Mouse (Mus musculus) lung, postnatal 0 days (tissue): ENCODE measurements around the gene Olfr91. TPM values are rescaled to one million over a fixed set of nuclear protein-coding genes. Genes with fewer than 3 reads are reported as not detected.

Experiments
- ATAC-seq: fragments of 200-750 bp; cut with Nextera tagmentation; 2 replicates; pipeline ENCODE4 v1.8.0; 2017; ENCODE audit warnings: moderate library complexity
- DNase-seq: peaks from one replicate; pipeline ENCODE4 v3.0.0-alpha.2; 2016; ENCODE audit warnings: low spot score
- H3K27ac ChIP-seq: fragments of 300-500 bp; sonication (generic); 2 replicates; pipeline ENCODE4 v1.5.1; 2014; ENCODE audit warnings: antibody characterized with exemption, mild to moderate bottlenecking, low read length, mixed read lengths
- H3K27me3 ChIP-seq: fragments of 300-500 bp; sonication (generic); replicated peaks from 2 replicates; pipeline ENCODE4 v1.6.1; 2014; ENCODE audit warnings: low read length, mixed read lengths; ENCODE audit not compliant: insufficient read depth
- H3K36me3 ChIP-seq: fragments of 300-500 bp; sonication (generic); 2 replicates; pipeline ENCODE4 v1.6.1; 2014; ENCODE audit warnings: low read length, mixed read lengths; ENCODE audit not compliant: insufficient read depth
- H3K4me1 ChIP-seq: fragments of 300-500 bp; sonication (generic); 2 replicates; pipeline ENCODE4 v1.6.1; 2014; ENCODE audit warnings: antibody characterized with exemption, low read depth, low read length, mixed read lengths; ENCODE audit not compliant: insufficient read depth
- H3K4me2 ChIP-seq: fragments of 300-500 bp; sonication (generic); replicated peaks from 2 replicates; pipeline ENCODE4 v1.6.1; 2014; ENCODE audit warnings: low read depth, mild to moderate bottlenecking, low read length, moderate library complexity, mixed read lengths
- H3K4me3 ChIP-seq: fragments of 300-500 bp; sonication (generic); 2 replicates; pipeline ENCODE4 v1.5.1; 2014; ENCODE audit warnings: low read depth, low read length
- H3K9ac ChIP-seq: fragments of 300-500 bp; sonication (generic); replicated peaks from 2 replicates; pipeline ENCODE4 v1.6.1; 2014; ENCODE audit warnings: low read depth, mild to moderate bottlenecking
- H3K9me3 ChIP-seq: fragments of 300-500 bp; sonication (generic); 2 replicates; pipeline ENCODE4 v1.6.1; 2016; ENCODE audit warnings: low read length, mixed read lengths
- CTCF ChIP-seq: IDR thresholded peaks from 2 replicates; pipeline ENCODE4 v1.5.1; 2016; ENCODE audit warnings: antibody characterized with exemption, mild to moderate bottlenecking
- EP300 ChIP-seq: IDR thresholded peaks from 2 replicates; pipeline ENCODE4 v1.6.1; 2016; ENCODE audit warnings: antibody characterized with exemption, mild to moderate bottlenecking, control low read depth
- WGBS: fragments of 180-500 bp; shearing (Covaris S2); extraction: QIAGEN DNeasy Blood & Tissue Kit; methylation state at CpG from one replicate; pipeline ENCODE4 v1.1.7; 2014; 5-methylcytosine and 5-hydroxymethylcytosine counted together
- polyA plus RNA-seq: library from polyadenylated mRNA; unstranded; fragments of >200 nt; fragmentation: Nextera tagmentation; extraction: Ambion mirVana; gene quantifications from 2 replicates; pipeline ENCODE4 v1.2.1, GENCODE M21; 2015

Gene Olfr91
- polyA plus RNA-seq, 1 experiment from 2014 or later, result not detected

DNA sequence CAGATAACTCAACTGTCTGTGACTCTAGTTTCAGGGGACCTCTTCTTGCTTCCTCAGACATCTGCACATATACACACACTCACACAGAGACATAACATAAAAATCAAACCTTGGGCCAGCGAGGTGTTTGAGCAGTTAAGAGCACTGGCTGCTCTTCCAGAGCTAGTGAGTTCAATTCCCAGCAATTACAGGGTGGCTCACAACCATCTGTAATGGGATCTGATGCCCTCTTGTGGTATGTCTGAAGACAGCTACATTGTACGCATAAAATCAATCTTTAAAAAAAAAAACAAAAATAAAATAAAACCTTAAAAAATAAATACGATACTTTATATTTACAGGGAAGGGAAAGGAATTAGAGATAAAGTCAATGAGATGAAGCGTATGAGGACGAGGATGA, 13.4 kb downstream of the Olfr91 start:
- Histone ChIP-seq H3K9me3 (no peaks in the 10 kb centered on the region), H3K4me2 (no peak overlapping the region), H3K27ac (no peak overlapping the region), H3K4me1 (no peaks in the 10 kb centered on the region), H3K27me3 (no peaks in the 10 kb centered on the region), H3K36me3 (no peaks in the 10 kb centered on the region), H3K9ac (no peak overlapping the region), H3K4me3 (no peak overlapping the region)
- ATAC-seq (no peak), DNase-seq (no peak)
- TF ChIP-seq EP300, result no peak
- peak; percentile 42 for TF ChIP-seq CTCF
- 62% methylated on average over 5 of the region's 5 CpGs for WGBS

GRCm38 (mm10) chr17:37083327-37083726, 14.8 kb downstream of the Olfr91 start:
- H3K36me3 ChIP-seq, result no peaks in the 10 kb centered on the region
- H3K4me3 ChIP-seq, result no peak overlapping the region
- no peak overlapping the region for H3K9ac ChIP-seq
- WGBS, result 5% methylated on average over 7 of the region's 8 CpGs
- DNase-seq, result peak; percentile 92
- TF ChIP-seq CTCF, result peak; percentile 95
- TF ChIP-seq EP300, result no peak
- H3K4me1 ChIP-seq, result no peaks in the 10 kb centered on the region; the same call in 1 of the 2 replicates
- H3K9me3 ChIP-seq, result no peaks in the 10 kb centered on the region
- peak; percentile 70 for ATAC-seq
- H3K4me2 ChIP-seq, result no peak overlapping the region
- no peak overlapping the region for H3K27ac ChIP-seq
- no peaks in the 10 kb centered on the region for H3K27me3 ChIP-seq

- 86% methylated on average over 4 of the region's 4 CpGs for WGBS
- TF ChIP-seq CTCF (no peak), EP300 (no peak)
- H3K27ac ChIP-seq, result no peak overlapping the region
- no peaks in the 10 kb centered on the region for H3K27me3 ChIP-seq
- H3K36me3 ChIP-seq, result no peaks in the 10 kb centered on the region
- no peaks in the 10 kb centered on the region; the same call in 1 of the 2 replicates for H3K4me1 ChIP-seq
- no peak overlapping the region for H3K4me3 ChIP-seq
- no peak overlapping the region for H3K4me2 ChIP-seq
- DNase-seq (no peak), ATAC-seq (no peak)
- no peak overlapping the region for H3K9ac ChIP-seq
- no peaks in the 10 kb centered on the region for H3K9me3 ChIP-seq
Measured at GRCm38 (mm10) chr17:37081659-37082058, 16.4 kb downstream of the Olfr91 start.

DNA sequence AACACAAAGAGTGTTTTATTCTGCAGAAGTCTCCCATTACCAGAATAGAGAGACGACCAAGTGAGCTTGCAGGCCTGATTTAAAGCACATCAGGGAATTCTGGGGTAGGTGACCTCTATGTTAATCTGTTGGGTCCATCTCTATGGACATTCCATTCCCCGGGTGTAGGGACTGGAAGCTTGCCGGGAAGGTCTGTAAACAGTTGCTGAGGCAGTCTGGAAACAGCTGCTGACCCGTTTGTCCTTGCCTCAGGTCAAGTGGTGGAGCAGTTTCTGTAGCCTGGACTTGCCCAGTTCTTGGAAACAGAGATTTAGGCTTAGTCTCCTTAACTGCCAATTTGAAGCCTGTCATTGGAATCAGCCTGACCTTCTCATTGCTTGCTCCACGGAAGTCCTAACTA, 18.0 kb downstream of the Olfr91 start:
- no peak overlapping the region for H3K27ac ChIP-seq
- no peak overlapping the region for H3K4me2 ChIP-seq
- H3K36me3 ChIP-seq, result no peaks in the 10 kb centered on the region
- H3K9ac ChIP-seq, result no peak overlapping the region
- no peak overlapping the region for H3K4me3 ChIP-seq
- WGBS, result 12% methylated on average over 5 of the region's 5 CpGs
- ATAC-seq (peak; percentile 60), DNase-seq (peak; percentile 40)
- H3K27me3 ChIP-seq, result no peaks in the 10 kb centered on the region
- TF ChIP-seq EP300 (no peak), CTCF (no peak)
- no peaks in the 10 kb centered on the region; the same call in 1 of the 2 replicates for H3K4me1 ChIP-seq
- H3K9me3 ChIP-seq, result no peaks in the 10 kb centered on the region

GRCm38 (mm10) chr17:37078990-37079389, 19.1 kb downstream of the Olfr91 start:
- Histone ChIP-seq H3K9ac (no peak overlapping the region), H3K4me1 (no peaks in the 10 kb centered on the region; the same call in 1 of the 2 replicates), H3K27me3 (no peaks in the 10 kb centered on the region), H3K4me2 (no peak overlapping the region), H3K9me3 (no peaks in the 10 kb centered on the region), H3K27ac (no peak overlapping the region), H3K4me3 (no peak overlapping the region), H3K36me3 (no peaks in the 10 kb centered on the region)
- no peak for ATAC-seq
- WGBS, result 30% methylated on average over 2 of the region's 2 CpGs
- no peak for DNase-seq
- TF ChIP-seq CTCF (no peak), EP300 (no peak)

GRCm38 (mm10) chr17:37078193-37078592, 19.9 kb downstream of the Olfr91 start:
- TF ChIP-seq CTCF, result no peak
- TF ChIP-seq EP300, result no peak
- Histone ChIP-seq H3K4me3 (no peak overlapping the region), H3K4me2 (no peak overlapping the region), H3K36me3 (no peaks in the 10 kb centered on the region), H3K27me3 (no peaks in the 10 kb centered on the region), H3K4me1 (no peaks in the 10 kb centered on the region; the same call in 1 of the 2 replicates), H3K27ac (no peak overlapping the region), H3K9me3 (no peaks in the 10 kb centered on the region), H3K9ac (no peak overlapping the region)
- WGBS, result 58% methylated on average over 1 of the region's 1 CpGs
- ATAC-seq (no peak), DNase-seq (no peak)

- Histone ChIP-seq H3K36me3 (0 out of 2 replicates have a peak, but pooled peaks cover 13% of the 10 kb centered on the region), H3K4me2 (no peak overlapping the region)
Measured at GRCm38 (mm10) chr17:37075766-37076165, 22.3 kb downstream of the Olfr91 start.

More at GRCm38 (mm10) chr17:37075766-37076165, 22.3 kb downstream of the Olfr91 start:
- ATAC-seq (no peak), DNase-seq (no peak)
- 84% methylated on average over 2 of the region's 2 CpGs for WGBS
- H3K4me3 ChIP-seq, result no peak overlapping the region
- H3K27me3 ChIP-seq, result no peaks in the 10 kb centered on the region
- no peaks in the 10 kb centered on the region for H3K9me3 ChIP-seq
- H3K9ac ChIP-seq, result no peak overlapping the region
- TF ChIP-seq CTCF, result no peak
- no peak for TF ChIP-seq EP300
- H3K27ac ChIP-seq, result no peak overlapping the region
- no peaks in the 10 kb centered on the region; the same call in 1 of the 2 replicates for H3K4me1 ChIP-seq
